Mouse (Mus musculus) adrenal gland, postnatal 0 days (tissue): Measurements from ENCODE around the gene CN725425. TPM values are rescaled to one million over a fixed set of nuclear protein-coding genes. Genes with fewer than 3 reads are reported as not detected.

Source experiments
- polyA plus RNA-seq: library from polyadenylated mRNA; unstranded; fragments of >200 nt; fragmentation: Nextera tagmentation; extraction: Ambion mirVana; gene quantifications from 2 replicates; pipeline ENCODE4 v1.2.1, GENCODE M21; 2015

The CN725425 gene
- 0.08 TPM in 1 of 2 replicates, not detected in the other for polyA plus RNA-seq

GRCm38 (mm10) chr15:91199256-91199905 lies at the start of gene CN725425:
TSS of gene CN725425 (plus strand) at chr15:91199494.

GRCm38 (mm10) chr15:91191412-91192222 lies 7.7 kb upstream of the CN725425 start, which contains the start of gene Abcd2:
TSS of gene Abcd2 (minus strand) at chr15:91191799.

Other genes starting within 250 kb of the CN725425 start
- gene Kif21a, start 149.5 kb upstream of the CN725425 start, polyA plus RNA-seq, result 5.6 and 9.9 TPM in 2 replicates
- gene Abcd2, start 7.7 kb upstream of the CN725425 start, polyA plus RNA-seq, result 5.0 and 7.4 TPM in 2 replicates